ENCODE assay signal across 12 mouse cellular contexts in the genomic region with DNA sequence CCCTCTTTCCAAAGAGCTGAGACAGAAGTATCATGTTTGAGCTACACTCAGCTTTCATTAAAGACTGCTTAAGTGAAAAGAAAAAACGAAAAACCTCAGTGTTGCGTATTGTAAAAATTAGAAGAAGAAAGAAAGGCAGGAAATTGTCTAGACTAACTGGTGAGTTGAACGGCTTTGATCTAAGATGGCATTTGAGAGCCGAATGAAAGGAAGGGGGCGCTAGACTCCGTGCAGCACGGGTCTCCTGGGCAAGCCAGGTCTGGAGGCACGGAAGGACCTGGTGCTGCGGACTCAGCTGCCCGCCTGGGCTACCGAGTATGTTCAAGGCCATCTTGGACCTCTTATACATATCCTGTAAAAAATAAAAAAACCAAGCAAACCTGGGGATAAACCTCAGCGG. TPM values are rescaled to one million over a fixed set of nuclear protein-coding genes. Genes with fewer than 3 reads are reported as not detected.
A peak's percentile ranks its signal among the peaks of the same experiment; 100 is the strongest.
DNase-seq lines count a peak whose midpoint lies in the region; ATAC-seq and TF ChIP-seq lines count a peak whose summit lies in the region.
"Had no signal": no experiment of that assay in that cellular context is flagged by ENCODE, and none has a peak within 500 bp of the region (broad histone marks: within the 10 kb centered on the region; RNA-seq: fewer than 3 reads in every experiment).

No protein-coding gene starts in this region.

- no peak for TF ChIP-seq POLR2A in heart, adult 2 months (IDR thresholded peaks at IDR 0.05; ENCODE audit: insufficient read depth, low read depth, low read length)

- no peak for TF ChIP-seq EP300 in heart, adult 2 months (IDR thresholded peaks at IDR 0.05; ENCODE audit: insufficient read depth, low read depth, low read length)

- peak; percentile 29 for TF ChIP-seq CTCF in heart, adult 2 months (IDR thresholded peaks at IDR 0.05)

- H3K27me3 ChIP-seq in heart, adult 2 months (ENCODE audit: control insufficient read depth, insufficient read depth, low read length): no peaks in the 10 kb centered on the region
- no peaks in the 10 kb centered on the region for H3K27me3 ChIP-seq in neural tube, embryonic 11.5 days (ENCODE audit: control insufficient read depth, insufficient read depth, low read length)
- no peaks in the 10 kb centered on the region for H3K27me3 ChIP-seq in midbrain, embryonic 16.5 days (ENCODE audit: control insufficient read depth, insufficient read depth, low read depth, low read length)
- H3K27me3 ChIP-seq: limb, embryonic 15.5 days had no signal

- no peak overlapping the region for H3K27ac ChIP-seq in heart, adult 2 months
- no peak overlapping the region for H3K27ac ChIP-seq in neural tube, embryonic 11.5 days (ENCODE audit: low read depth, low read length)
- peak overlapping the region; percentile 81 for H3K27ac ChIP-seq in midbrain, embryonic 16.5 days (ENCODE audit: low read length)
- H3K27ac ChIP-seq: limb, embryonic 15.5 days had no signal

- no peaks in the 10 kb centered on the region for H3K36me3 ChIP-seq in heart, adult 2 months (ENCODE audit: control insufficient read depth, insufficient read depth, low read length)
- no peaks in the 10 kb centered on the region for H3K36me3 ChIP-seq in neural tube, embryonic 11.5 days (ENCODE audit: control insufficient read depth, insufficient read depth, low read length)
- no peaks in the 10 kb centered on the region for H3K36me3 ChIP-seq in midbrain, embryonic 16.5 days (ENCODE audit: control insufficient read depth, insufficient read depth, low read length)
- H3K36me3 ChIP-seq: limb, embryonic 15.5 days had no signal

- WGBS in heart, adult 2 months: 49% methylated on average over 12 of the region's 12 CpGs
- WGBS in neural tube, embryonic 11.5 days: 56% methylated on average over 12 of the region's 12 CpGs
- 59% methylated on average over 12 of the region's 12 CpGs for WGBS in midbrain, embryonic 16.5 days

- no peak for ATAC-seq in neural tube, embryonic 11.5 days (ENCODE audit: insufficient read depth, low FRiP score, low TSS enrichment)
- ATAC-seq in midbrain, embryonic 16.5 days: no peak
- no peak for ATAC-seq in inflammation-experienced regulatory T-cells, adult 6 months

- H3K9ac ChIP-seq in heart, adult 2 months (ENCODE audit: low read depth, low read length): no peak overlapping the region
- H3K9ac ChIP-seq in neural tube, embryonic 11.5 days (ENCODE audit: low read length): no peak overlapping the region
- H3K9ac ChIP-seq in midbrain, embryonic 16.5 days (ENCODE audit: low read depth, low read length): no peak overlapping the region
- H3K9ac ChIP-seq: limb, embryonic 15.5 days had no signal

- H3K4me3 ChIP-seq in heart, adult 2 months: no peak overlapping the region
- no peak overlapping the region for H3K4me3 ChIP-seq in neural tube, embryonic 11.5 days (ENCODE audit: low read depth, low read length)
- H3K4me3 ChIP-seq in midbrain, embryonic 16.5 days (ENCODE audit: low read depth, low read length): no peak overlapping the region
- H3K4me3 ChIP-seq: limb, embryonic 15.5 days had no signal

- no peaks in the 10 kb centered on the region for H3K9me3 ChIP-seq in neural tube, embryonic 11.5 days (ENCODE audit: control insufficient read depth, low read length)
- H3K9me3 ChIP-seq in midbrain, embryonic 16.5 days (replicated peaks; ENCODE audit: control insufficient read depth, low read length, poor library complexity, severe bottlenecking): no peaks in the 10 kb centered on the region
- H3K9me3 ChIP-seq: limb, embryonic 15.5 days had no signal

- no peaks in the 10 kb centered on the region for H3K79me2 ChIP-seq in heart, adult 2 months (replicated peaks; ENCODE audit: control insufficient read depth, insufficient read depth, low read length)

- no peak overlapping the region for H3K4me2 ChIP-seq in neural tube, embryonic 11.5 days (ENCODE audit: low read depth)
- H3K4me2 ChIP-seq in midbrain, embryonic 16.5 days (ENCODE audit: low read length): no peak overlapping the region
- H3K4me2 ChIP-seq: limb, embryonic 15.5 days had no signal

- intact Hi-C loops in heart, adult 2 months (cut with DNase I): no loop called here

- DNase-seq in heart, adult 2 months: no peak
- DNase-seq in heart, adult 8-10 months (ENCODE audit: low spot score): no peak
- DNase-seq in neural tube, embryonic 11.5 days (ENCODE audit: low spot score): peak; percentile 18
- no peak for DNase-seq in neural tube, embryonic 10.5 days (ENCODE audit: extremely low spot score, low spot score)
- peak; percentile 28 to 54 for DNase-seq in adrenal gland, postnatal 36 days
- no peak for DNase-seq in cerebellum, postnatal 4 days (ENCODE audit: low spot score in 2 of 2)
- DNase-seq: cerebellum, adult 9-10 months; kidney, postnatal 14 days; right cerebral cortex, postnatal 4 days had no signal

- H3K4me1 ChIP-seq in heart, adult 2 months (ENCODE audit: control insufficient read depth, insufficient read depth, low read length): no peaks in the 10 kb centered on the region
- no peaks in the 10 kb centered on the region for H3K4me1 ChIP-seq in neural tube, embryonic 11.5 days (ENCODE audit: control insufficient read depth, insufficient read depth, low read length)
- H3K4me1 ChIP-seq in midbrain, embryonic 16.5 days (ENCODE audit: control insufficient read depth, insufficient read depth, low read length): peaks cover 16% of the 10 kb centered on the region

RNA-seq across cellular contexts. Expression of a gene that starts 21.1 kb away (rescaled TPM):
- total RNA-seq in heart, adult 2 months (2021): 1 to 10 TPM; 2.8 TPM
- polyA plus RNA-seq in heart, adult 2 months (2012; rRNA removed): 2.1 and 2.6 TPM in 2 replicates
- total RNA-seq in heart, adult 8-10 months (2022): 1 to 10 TPM; 2.3 to 3.5 (median 2.4) TPM
- polyA plus RNA-seq in neural tube, embryonic 11.5 days (2014; fragmentation: Nextera tagmentation; extraction: Ambion mirVana): 10.3 and 10.4 TPM in 2 replicates
- 1 to 10 TPM; 3.7 to 4.7 TPM for total RNA-seq in adrenal gland, postnatal 36 days (2021)
- polyA plus RNA-seq in midbrain, embryonic 16.5 days (2015; fragmentation: Nextera tagmentation; extraction: Ambion mirVana): 5.1 and 5.4 TPM in 2 replicates
- 10 to 100 TPM; 15.7 to 29.2 (median 21.9) TPM for polyA plus RNA-seq in inflammation-experienced regulatory T-cells, adult 6 months (2017; shearing (Covaris generic))

RNA-seq across cellular contexts. Expression of a gene that starts 52.2 kb away (rescaled TPM):
- 10 to 100 TPM; 32.6 to 32.9 TPM for total RNA-seq in heart, adult 2 months (2021)
- polyA plus RNA-seq in heart, adult 2 months (2012; rRNA removed): 9.1 and 14.6 TPM in 2 replicates
- 10 to 100 TPM; 28.5 to 32.0 (median 31.3) TPM for total RNA-seq in heart, adult 8-10 months (2022)
- polyA plus RNA-seq in neural tube, embryonic 11.5 days (2014; fragmentation: Nextera tagmentation; extraction: Ambion mirVana): 21.6 and 22.5 TPM in 2 replicates
- 10 to 100 TPM; 50.2 to 50.8 TPM for total RNA-seq in adrenal gland, postnatal 36 days (2021)
- polyA plus RNA-seq in midbrain, embryonic 16.5 days (2015; fragmentation: Nextera tagmentation; extraction: Ambion mirVana): 18.1 and 18.9 TPM in 2 replicates
- 1 to 10 TPM; 6.3 to 8.3 (median 7.3) TPM for polyA plus RNA-seq in inflammation-experienced regulatory T-cells, adult 6 months (2017; shearing (Covaris generic))

Comparison
In these comparisons a context has a peak if more than half of its experiments do, and no peak if none do; other contexts are left out.
1. DNase-seq: peak in neural tube, embryonic 11.5 days (single experiment) and adrenal gland, postnatal 36 days (2 of 2); none in heart, adult 2 months (0 of 2), heart, adult 8-10 months (single experiment), neural tube, embryonic 10.5 days (single experiment) and cerebellum, postnatal 4 days (0 of 2).